Mouse (Mus musculus) embryonic fibroblast, embryonic 13.5 days (primary cell): Measurements from ENCODE around the gene Dnase1l3. TPM values are rescaled to one million over a fixed set of nuclear protein-coding genes. Genes with fewer than 3 reads are reported as not detected.

Experiments used
- H3K27ac ChIP-seq: 2 replicates; pipeline ENCODE4 v1.5.1; 2012; ENCODE audit warnings: low read length, control low read depth, inconsistent platforms; ENCODE audit not compliant: insufficient read depth
- H3K4me1 ChIP-seq: 2 replicates; pipeline ENCODE4 v1.6.1; 2011; ENCODE audit warnings: low read length; ENCODE audit not compliant: control insufficient read depth, insufficient read depth
- H3K4me3 ChIP-seq: 2 replicates; pipeline ENCODE4 v1.5.1; 2011; ENCODE audit warnings: mild to moderate bottlenecking, control low read depth, low read length; ENCODE audit not compliant: insufficient read depth
- CTCF ChIP-seq: IDR thresholded peaks from 2 replicates; pipeline ENCODE4 v1.5.1; 2011; ENCODE audit warnings: mild to moderate bottlenecking, control low read depth, low read length, moderate library complexity, borderline replicate concordance; ENCODE audit not compliant: insufficient read depth
- POLR2A ChIP-seq: IDR thresholded peaks from 2 replicates; pipeline ENCODE4 v1.6.1; 2011; ENCODE audit warnings: low read depth, mild to moderate bottlenecking, control low read depth, low read length, moderate library complexity
- polyA plus RNA-seq: library from polyadenylated mRNA; stranded (reverse); fragments of >200 nt; gene quantifications from 2 replicates; pipeline ENCODE4 v1.2.4, GENCODE M21; 2011; ENCODE audit warnings: low read depth; ENCODE audit not compliant: missing spikeins, insufficient read length

The Dnase1l3 gene
- polyA plus RNA-seq, 1 experiment = not detected

DNA sequence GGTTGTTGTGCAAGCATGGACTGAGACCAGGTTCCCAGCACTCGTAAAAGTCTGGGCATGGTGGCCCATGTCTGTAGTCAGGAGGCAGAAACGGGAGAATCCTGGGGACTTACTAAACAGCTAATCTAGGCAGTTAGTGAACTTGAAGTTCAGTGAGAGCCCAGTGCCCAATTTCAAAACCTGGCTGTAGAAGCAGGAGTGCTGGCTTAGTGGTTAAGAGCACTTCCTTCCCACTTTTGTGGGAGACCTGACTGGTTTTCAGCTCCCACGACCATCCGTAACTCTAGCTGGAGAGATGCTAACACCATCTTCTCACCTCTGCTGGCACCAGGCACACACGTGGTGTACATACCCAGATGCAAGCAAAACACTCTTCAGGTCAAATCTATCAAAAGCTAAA, 72.9 kb downstream of the Dnase1l3 start:
- Histone ChIP-seq H3K4me1 (peaks cover 6% of the 10 kb centered on the region; the same call in 1 of the 2 replicates), H3K4me3 (no peak overlapping the region), H3K27ac (no peak overlapping the region)
- no peak for TF ChIP-seq POLR2A
- no peak for TF ChIP-seq CTCF

DNA sequence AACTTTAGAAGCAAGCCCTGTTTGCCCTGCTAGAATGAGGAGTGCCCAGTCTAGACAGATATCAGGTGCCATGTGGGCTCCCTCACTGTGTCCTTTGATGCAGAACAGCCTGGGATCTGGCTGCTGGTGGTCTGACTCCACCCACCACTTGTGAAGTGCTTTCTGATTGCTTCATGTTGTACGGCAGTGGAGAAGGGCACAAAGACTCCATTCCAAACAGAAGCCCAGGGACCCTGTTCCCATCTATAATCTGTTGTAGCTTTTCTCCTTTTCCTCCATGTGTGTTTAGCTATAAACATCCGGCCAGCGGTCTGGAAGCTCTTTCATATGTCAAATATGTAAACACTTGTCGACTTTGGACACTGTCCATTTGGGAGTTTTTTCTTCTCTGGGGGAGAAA, 74.5 kb downstream of the Dnase1l3 start:
- Histone ChIP-seq H3K27ac (no peak overlapping the region), H3K4me3 (no peak overlapping the region), H3K4me1 (0 out of 2 replicates have a peak, but pooled peaks cover 6% of the 10 kb centered on the region)
- TF ChIP-seq POLR2A (no peak), CTCF (no peak)

DNA sequence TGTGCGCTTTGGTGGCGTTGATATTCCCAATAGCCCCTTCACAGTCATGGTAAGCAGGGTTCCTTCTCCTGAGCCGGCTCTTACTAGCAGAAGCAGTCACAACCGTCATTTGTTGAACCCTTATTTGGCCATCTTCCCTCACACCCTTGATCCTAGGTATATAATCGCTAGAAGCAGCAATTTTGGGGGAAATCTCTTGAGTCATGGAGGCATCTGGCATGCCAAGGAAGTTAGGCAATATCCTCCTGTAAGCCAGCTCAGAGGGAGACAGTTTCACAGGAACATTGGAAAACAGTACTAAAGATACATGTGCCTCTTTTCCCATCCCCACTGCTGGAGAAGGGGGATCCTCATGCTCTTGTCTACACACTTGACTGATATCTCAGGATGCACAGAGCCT, 75.1 kb downstream of the Dnase1l3 start:
- Histone ChIP-seq H3K4me1 (0 out of 2 replicates have a peak, but pooled peaks cover 6% of the 10 kb centered on the region), H3K4me3 (no peak overlapping the region), H3K27ac (no peak overlapping the region)
- TF ChIP-seq CTCF (no peak), POLR2A (no peak)

DNA sequence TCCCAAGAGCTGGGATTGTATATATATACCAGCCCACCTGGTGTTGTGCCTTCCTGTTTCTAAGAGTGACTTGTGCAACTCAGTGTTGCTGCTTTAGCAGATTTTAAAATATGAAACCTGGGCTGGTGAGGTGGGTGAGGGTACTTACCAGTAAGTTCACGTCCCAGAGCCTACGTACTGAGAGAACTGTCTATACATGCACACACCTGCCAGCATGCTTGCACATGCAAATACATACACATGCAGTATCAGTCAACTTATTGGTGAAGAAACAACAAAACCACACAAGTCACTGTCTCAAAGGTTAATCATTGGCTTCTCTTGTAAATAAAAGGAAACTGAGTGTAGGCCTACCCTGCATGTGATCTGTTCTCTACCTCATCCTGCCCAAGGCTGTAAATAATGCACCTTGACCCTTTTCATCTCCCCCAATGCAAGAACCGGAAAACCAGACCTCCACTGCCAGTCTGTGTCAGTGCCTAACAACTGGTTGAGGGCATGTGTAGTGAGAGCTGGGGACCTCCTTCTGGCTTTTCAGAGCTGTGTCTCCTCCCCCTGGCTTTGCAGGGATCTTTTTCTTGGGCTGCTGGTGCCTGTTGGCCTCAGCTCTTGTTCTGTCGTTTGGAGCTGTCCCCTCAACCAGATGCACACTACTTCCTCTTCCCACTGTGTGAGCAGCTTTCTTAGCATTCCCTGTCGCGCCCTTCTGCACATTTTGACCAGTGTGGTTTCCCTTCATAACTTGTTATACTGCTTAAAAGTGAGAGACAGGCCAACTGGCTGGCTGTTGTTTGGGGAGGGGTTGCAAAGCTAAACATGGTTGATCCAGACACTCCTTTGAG, 76.0 kb downstream of the Dnase1l3 start:
- Histone ChIP-seq H3K27ac (no peak overlapping the region), H3K4me1 (0 out of 2 replicates have a peak, but pooled peaks cover 6% of the 10 kb centered on the region), H3K4me3 (no peak overlapping the region)
- TF ChIP-seq POLR2A (no peak), CTCF (no peak)

Other genes with a start within 250 kb of the Dnase1l3 start
- not detected in 2 replicates for gene Gm26661, start 203.0 kb downstream of the Dnase1l3 start, polyA plus RNA-seq
- 190 and 401 TPM in 2 replicates for gene Flnb, start 176.6 kb downstream of the Dnase1l3 start, polyA plus RNA-seq
- not detected in 2 replicates for gene Gm45521, start 37.3 kb downstream of the Dnase1l3 start, polyA plus RNA-seq
- 4.7 and 6.4 TPM in 2 replicates for gene Abhd6, start 8.3 kb upstream of the Dnase1l3 start, polyA plus RNA-seq
- 17.8 and 24.1 TPM in 2 replicates for gene Rpp14, start 85.8 kb upstream of the Dnase1l3 start, polyA plus RNA-seq
- gene Pxk, start 103.6 kb upstream of the Dnase1l3 start, polyA plus RNA-seq = 38.9 and 45.6 TPM in 2 replicates
- gene Pdhb, start 178.5 kb upstream of the Dnase1l3 start, polyA plus RNA-seq = 83.3 and 92.5 TPM in 2 replicates
- 9.5 and 10.2 TPM in 2 replicates for gene Kctd6, start 219.6 kb upstream of the Dnase1l3 start, polyA plus RNA-seq